Mouse (Mus musculus) right cerebral cortex, postnatal 25 days (tissue): ENCODE results near the gene Tmem115.
A peak's percentile ranks its signal among the peaks of the same experiment; 100 is the strongest.

Source experiments
- DNase-seq: peaks from one replicate; pipeline ENCODE4 v3.0.0; 2022

Gene Tmem115

DNA sequence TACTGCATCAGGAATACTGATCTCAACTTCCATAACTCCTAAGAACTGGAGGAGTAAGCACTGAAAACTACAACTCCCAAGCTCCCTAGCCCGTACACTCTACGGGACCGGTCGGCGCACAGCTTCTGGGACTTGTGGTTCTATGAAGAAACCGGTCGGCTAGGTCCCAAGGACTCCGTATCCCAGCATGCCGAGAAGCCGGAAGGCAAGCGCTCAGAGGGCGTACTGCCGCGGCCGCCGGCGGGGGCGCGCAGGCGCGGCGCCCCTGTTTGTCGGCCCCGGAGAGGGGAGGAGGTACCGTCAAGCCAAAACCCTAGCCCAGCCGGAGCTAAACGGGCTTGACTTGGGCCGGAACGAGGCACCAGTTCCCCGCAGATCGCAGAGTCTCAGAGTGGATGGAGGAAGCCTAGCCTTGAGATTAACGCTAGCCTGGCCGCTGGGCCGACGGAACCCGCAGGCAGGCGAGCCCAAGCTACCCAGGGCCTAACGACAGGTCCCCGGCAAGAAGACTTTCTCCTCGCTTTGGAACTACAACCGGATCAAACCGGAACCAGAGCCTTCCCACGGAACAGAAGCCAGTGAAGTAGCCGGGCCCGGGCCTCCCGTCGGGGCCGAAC is at the start of gene Tmem115:
Gene Tmem115, plus strand, starts transcription at position 155 of the 617 bp plus-strand sequence.
- peak; percentile 94 for DNase-seq

DNA sequence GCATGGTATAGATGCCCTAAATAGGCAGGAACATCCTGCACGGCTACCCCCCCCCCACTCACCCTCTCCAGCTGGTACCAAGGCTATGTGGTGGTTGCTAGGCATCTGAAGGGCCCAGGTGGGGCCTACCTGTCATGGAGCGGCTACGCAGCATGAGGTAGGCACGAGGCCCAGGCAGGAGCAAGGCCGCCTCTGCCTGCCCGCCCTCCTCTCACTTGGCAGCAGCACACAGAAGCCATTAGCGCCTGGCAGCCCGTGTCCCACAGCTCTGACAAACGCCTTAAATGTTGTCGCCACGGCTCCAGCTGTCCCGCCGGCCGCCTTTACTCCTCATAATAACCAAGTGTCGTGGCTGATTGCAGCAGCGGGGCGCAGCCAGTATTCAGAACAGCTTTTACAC is 49.4 kb upstream of the Tmem115 start:
- peak; percentile 51 for DNase-seq

DNA sequence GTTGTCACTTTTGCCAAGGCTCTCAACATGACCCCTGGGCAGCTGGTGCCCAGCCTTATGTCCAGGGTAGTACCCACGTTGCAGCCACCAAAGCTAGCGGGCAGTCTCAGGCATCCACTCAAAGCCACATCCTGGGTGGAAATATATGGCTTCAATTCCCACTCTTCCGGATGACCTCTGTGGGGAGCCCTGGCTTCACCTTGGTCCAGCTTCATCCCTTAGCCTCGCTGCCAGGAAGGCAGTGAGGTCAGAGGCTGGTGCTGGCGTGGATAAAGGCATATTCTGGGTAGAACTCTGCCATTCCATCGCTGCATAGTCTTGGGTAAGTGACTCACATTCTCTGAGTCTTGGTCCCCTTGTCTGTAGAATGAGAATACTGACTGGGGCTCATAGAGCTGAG is 49.0 kb upstream of the Tmem115 start:
- DNase-seq = no peak

DNA sequence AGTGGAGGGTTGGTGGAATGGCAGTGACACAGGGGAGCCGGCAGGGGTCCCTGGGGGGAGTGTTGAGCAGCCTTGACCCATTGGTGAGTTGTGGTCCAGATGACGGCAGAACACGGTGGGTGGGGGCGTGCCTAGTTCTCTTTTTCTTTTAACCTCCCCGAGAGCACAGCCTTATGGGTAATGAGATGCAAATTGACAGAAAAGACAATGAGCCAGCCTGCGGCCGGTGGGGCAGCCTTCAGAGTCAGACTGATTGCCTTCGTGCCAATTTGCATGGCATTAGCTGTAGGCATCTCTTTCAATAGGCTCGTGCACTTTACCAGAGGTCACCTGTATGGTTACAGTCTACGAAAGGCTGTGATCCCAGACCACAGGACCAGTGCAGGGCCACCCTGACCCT is 47.7 kb upstream of the Tmem115 start:
- no peak for DNase-seq

DNA sequence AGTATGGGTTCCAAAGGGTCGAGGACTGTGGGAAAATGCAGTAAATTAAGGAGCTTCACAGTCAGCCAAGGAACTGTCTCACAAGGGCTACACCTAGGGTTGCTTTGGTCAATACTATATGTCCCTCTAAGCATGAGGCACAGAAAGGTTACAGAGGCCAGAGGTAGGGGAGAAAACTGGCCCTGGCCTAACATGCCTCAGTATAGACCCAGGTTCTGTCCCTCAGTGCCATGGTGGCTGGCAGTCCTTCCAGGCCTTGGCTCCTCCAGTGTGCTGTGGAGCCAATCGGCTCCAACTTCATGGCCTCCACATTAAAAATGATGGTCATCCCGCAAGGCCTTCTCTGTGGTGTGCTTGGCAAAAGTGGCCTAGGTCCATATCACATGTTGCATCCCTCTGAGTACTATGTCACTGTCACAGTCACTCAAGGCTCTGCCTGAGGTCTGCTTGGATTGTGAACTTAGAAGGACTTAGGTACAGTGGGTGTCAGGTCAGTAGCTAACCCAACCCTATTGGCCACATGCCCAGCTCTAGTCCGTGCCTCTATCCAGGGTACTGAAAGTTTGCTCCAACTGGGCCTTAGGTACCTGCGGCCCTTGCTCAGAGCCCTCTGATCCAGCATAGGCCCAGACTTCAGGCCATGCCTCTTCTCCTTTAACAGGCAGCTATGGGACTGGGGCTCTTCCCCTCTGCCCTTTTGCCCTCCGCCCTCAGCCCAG is 47.1 kb upstream of the Tmem115 start:
- DNase-seq = no peak

DNA sequence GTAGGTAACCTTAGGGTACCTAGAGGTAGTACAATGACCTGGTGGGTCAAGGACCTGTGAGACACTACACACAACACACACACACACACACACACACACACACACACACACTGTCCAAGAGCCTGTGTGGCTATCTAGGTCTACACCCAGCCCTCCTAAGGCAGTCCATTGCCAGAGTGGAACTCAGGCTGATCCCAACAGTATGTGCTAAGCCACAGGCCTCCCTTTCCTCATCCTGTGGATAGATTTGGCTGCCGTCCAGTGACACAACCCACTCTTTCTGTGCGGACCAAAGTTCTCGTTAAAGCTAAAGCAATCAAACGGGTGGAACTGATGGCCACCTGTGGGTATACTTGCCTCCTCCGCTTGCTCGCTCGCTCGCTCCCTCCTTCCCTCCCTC is 43.6 kb upstream of the Tmem115 start:
- DNase-seq = no peak

DNA sequence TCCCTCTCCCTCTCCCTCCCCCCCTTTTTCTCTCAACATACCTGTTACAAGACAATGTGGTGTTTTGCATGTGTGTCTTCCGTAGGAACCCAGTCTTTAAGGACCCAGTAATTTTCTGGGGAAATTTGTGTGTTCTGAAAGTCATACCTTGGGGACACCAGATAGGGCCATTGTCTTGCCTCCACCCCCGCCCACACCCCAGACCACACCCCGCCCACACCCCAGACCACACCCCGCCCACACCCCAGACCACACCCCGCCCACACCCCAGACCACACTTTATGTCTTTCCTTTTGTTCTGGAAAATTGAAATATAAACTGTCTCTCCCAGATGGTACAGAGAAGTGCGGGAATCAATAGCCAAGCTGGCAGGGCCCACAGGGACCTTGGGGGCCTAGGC is 43.1 kb upstream of the Tmem115 start:
- DNase-seq = no peak

DNA sequence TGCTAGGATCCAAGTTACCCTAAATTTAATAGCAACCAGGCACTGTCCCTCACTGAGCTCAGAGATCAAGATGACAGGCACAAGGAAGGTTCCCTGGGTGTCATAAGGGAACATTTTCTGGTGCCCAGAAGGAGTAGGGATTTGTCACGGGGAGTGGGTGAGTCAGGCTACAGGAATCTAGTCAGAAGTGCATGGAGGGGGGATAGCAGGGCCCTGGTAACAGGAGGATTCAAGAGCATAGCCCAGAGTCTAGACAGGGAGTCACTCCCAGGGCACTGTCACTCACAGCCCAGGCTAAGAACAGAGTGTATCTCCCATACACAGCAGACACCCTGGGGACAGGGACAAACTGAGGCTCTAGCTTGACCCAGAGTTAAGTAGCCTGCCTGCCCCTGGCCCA is 40.2 kb upstream of the Tmem115 start:
- DNase-seq = no peak

DNA sequence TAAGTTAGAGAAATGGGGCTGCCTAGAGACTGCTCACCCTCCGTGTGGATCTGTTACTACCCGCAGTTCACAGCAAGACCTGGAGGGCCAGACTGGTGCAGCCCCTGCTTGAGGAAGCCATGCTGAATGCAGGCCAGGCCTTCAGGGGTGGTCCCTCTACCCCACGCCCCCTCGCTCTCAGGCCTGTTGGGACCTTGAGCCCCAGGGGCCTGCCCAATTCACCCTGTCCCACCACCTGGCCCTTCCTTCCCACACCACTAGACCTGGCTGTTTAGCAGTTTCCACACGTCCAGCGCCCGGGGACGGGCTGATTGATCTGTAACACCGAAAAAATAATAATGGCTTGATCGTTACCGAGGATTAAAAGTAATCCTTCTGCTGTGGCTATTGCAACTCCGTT is 39.5 kb upstream of the Tmem115 start:
- DNase-seq = no peak

DNA sequence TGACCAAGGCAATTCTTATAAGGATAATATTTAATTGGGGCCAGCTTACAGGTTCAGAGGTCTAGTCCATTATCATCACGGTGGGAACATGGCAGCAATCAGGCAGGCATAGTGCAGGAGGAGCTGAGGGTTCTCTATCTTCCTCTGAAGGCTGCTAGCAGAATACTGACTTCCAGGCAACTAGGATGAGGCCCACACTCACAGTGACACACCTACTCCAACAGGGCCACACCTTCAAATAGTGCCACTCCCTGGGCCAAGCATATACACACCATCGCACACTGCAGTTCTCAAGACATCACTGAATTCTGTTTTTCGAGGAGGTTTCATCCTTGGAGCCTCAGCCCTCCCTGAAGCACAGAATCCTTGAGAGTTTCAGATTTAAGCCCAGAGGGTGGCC is 37.4 kb upstream of the Tmem115 start:
- no peak for DNase-seq

DNA sequence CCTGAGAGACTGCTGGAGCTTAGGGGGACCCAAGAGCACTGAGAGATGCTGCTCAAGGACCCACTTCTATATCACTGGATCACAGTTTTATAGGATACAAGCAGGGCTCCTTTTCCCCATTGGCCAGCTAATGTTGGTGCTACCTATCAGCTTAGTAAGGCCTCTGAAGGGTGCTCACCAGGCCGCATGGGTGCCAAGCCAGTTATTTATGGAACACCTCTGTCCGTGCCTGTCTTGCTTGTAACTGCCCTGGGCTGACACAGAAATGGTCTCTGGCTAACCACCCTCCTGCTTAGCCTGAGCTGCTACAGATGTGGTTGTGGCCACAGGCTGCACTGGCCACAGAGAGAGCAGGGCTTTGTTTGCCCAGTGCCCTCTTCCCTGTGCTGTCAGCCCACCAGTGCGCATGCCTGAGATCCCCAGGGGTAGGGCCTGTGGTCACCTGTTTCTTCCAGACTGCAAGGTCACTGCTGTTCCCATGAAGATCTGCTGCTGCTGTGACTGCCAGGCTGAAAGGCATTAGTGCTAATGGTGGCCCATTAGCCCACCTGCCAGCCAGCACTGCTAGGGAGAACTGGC is 32.9 kb upstream of the Tmem115 start:
- no peak for DNase-seq

DNA sequence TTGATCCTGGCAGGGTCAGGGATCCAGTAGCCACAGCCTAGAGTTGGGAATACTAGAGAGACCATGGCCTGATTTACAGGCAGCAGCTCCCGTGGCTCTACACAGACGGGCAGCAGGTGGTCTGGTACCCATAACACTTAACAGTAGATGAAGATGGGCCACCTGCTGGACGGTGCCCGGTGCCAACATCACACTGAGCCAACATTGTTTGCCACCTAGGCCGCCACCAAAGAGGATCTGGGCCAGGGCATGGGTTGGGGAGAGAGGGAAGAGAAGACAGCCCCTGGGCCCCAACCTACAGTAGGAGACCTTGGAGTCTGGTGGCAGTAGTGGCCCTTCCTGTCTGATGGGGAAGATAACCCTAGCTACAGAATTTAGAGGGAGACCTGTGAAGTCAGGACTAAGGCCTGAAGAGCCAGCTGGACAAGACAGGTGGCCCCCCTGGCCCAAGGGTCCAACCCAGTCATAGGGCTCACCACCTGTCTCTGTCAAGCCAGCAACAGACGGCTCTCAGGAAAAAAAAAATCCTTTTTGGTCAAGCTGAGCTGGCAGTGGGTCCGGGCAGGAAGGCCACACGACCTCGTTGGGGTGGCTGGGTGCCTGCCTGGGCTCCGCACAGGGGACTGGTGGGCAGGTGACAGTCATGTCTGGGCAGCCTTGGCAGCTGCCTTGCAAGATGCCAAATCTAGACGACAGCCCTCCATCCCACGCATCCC is 31.5 kb upstream of the Tmem115 start:
- DNase-seq = no peak

DNA sequence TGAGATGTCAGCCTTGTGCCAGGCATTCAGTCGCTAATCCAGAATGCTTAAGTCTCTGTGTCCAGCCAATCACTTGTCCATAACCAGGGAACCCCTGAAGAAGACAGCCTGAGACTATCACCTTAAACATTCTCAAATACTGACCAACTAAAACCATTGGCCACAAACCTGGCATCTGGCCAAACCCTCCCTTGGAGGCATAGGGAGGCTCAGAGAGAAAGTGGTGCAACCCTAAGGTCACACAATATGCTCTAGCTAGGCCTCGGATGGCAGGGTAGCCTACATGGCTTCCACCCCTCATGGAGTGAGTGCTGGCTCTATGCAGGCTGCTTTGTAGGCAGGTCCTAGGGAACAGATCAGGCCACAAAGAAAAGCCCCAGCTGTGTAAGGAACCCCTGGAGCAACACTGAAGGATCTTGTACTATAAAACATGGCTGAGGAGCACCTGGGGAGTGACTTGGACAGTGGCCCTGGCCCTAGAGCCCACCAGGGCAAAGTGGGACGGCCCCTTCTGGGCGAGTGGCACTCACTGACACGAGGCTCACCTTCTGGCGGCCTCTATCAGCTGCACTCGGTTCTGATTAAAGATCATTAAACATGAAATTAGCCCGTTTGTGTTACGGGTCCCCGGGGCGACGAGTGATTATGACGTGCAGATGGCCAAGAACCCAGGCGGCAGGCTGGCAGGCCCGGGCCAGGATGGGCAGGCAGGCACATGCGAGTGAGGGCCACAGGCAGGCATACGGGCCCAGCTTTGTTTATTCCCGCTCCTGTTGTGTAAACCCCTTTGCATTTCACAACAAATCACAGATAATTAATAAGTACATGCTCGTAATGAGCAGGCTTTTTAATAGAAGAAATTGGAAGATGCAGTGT is 28.8 kb upstream of the Tmem115 start:
- DNase-seq = no peak

DNA sequence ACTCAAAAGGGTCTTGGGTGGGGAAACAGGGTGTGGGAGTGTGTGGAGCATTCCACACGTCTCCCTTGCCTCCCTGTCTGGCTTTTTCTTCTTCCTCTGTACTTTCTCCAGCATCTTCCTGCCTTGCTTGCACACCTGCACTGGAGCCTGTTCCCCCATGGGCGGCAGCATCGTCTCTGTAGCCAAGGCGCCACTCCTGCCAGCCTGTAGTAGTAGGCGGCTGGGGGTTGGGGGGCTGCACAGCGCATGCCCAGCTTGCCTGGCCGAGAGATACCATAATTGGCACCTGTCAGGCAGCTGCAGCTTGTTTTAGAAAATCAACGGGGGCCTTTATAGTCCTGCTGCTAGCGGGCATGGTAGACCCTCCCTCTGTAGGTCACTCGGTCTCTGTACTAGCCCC is 25.5 kb upstream of the Tmem115 start:
- DNase-seq = peak; percentile 69

DNA sequence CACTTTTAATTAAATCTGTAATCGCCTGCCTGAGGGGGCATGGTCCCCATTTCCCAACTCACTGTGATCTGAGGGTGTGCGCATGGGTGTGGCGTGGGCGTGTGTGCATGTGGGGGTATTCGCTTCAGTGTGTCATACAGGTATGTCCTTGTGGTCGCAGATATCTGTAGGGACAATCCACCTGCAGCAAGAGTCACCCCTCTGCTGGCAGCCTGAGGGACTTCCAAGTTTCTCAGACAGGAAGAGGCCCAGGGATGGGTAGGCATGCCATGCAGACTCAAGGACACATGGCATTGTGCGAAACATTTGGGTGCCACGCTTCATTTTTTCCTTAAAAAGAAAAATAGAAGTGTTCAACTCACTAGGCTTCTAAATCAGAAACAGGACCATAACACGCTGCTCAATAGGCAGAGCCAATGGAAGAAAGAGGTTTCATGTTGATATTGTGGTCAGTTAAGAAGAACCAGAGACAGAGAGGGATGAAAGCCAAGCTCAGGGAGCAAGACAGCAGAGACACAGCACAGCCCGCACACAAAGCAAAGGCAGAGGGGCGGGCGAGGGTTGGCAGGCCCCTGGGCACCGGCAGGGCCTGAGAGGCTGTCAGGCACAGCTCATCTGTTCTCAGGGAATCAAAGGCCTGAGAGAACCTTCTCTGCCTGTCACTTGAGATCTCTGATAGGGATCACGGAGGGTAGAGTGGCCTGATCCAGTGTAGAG is 23.2 kb upstream of the Tmem115 start:
- DNase-seq = no peak

DNA sequence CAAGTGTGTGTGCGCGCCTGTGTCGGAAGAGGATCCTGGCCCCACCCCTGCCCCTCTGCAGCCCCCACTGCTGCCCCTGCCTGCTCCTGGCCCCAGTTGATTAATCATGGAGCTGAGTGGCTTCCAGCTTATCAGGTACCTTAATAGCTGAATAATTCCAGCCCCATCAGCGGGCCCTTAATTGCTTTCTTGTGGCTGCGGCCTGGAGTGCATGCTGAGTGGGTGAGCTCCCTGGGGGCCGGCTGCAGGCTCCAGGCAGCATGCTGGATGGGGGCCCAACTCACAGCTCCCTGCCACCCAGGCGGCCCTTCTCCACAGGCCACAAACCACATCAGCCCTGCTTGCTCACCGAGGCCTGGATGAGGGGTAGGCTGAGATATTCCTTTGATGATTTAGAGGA is 22.3 kb upstream of the Tmem115 start:
- no peak for DNase-seq

DNA sequence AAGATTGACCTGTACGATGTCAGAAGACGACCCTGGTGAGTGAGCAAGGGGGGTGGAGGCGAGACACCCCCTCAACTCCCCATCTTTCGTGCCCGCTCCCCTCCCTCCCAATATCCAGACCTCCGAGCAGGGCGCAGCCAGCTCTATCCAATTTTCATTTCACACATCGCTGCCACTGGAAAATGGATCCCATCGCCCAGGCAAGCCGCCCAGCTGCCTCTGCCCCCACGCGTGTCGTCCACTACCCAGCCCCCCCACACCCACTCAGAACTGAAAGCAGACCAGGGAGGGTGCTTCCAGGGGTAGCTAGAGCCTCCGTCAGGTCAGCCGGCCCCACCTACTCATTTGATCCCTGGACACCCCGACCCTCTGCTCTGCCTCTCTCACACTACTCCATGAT is 21.4 kb upstream of the Tmem115 start:
- no peak for DNase-seq

DNA sequence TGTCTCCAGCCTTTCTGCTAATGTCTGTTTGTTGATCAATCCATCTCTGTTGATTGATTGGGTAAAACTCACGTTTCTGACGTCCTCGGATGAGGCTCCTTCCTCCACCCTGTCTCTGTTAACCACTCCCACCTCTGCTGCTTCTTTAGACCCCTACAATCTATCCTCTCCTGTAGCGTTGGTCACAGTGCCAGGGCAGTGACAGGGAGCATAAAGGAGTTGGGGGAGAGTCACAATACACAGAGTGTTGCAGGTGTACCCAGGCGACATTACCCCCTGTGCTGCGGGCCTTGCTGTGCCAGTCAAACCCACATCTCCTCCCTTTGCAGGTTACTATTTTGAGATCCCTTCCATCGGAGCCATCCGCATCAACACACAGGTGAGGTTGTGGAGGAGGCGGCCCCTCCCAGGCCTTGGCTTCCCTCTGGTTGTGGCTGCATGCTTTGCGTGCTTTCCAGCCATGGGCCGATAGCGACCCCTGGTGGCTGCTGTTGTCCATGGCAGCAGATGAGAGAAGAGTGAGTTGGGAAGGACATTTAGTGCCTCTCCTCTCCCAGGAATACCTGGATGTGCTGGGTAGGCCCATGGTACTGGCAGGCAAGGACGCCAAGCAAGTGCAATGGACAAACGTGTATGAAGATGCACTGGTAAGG is 19.3 kb upstream of the Tmem115 start:
- DNase-seq = peak; percentile 84

DNA sequence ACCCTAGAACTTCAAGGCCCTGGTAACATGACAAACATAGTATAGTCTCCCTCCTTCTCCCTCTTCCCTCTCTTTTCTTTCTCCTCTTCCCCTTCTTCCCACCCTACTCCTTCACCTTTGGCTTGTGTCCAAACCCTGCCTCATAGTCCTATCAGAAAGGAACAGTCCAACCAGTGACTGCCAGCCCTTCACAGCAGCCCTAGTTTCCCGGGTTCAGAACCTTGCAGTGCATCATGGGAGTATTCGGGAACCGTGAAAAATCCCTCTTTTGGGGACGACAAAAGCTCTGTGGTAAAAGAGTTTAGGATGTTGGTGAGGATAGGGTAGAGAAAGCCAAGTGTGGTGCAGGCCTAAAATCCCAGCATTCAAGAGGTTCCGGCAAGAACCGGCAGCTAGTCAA is 13.4 kb upstream of the Tmem115 start:
- DNase-seq = no peak

DNA sequence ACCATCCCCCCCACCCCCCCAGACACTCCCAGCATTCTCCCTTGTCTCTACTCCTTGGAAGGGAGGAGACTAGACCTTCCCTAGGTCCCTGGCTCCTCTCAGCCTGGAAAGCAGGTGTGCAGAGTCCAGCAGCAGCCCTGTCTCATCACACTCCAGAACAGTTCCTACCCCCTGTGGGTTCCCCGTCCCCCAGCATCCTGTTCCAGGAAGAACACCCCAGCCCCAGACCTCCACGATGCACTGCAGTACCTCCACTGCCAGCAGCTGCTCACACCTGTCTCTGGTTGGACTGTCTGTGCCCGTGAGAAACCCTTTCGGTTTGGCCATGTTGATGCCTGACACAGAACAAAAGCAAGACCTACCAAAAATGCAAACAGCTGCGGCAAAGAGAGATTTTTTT is 12.6 kb upstream of the Tmem115 start:
- DNase-seq = no peak

DNA sequence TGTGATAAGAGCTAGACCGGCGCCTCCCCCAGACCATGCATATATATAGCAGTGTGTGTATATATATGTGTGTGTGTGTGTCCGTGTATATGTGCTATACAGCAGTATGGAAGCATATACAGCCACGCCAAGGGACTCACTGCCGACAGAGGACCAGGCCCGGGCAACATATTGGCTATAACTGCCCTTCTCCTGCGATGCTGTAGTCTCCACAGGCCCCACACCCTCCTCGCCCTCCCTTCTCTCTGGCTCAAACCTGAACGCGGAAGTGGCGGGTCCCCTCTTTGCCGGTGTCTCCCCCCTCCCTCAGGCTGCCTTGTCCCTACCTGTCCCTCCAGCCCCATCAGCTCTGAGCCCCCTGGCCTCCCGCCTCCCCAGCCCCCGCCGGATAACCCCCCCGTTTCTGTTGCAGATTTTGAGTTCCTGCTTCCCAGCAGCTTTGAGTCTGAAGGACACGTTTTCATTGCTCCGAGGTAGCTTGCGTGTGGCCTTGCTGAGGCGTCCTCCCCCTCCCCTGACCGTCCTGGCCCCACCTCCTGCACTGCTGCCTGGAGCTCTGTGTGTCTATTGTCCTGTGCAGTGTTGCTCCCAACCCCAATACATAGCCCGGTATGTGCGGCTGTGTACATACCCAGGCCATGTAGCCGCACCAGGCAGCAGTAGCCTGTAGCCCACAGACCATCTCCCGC is 11.9 kb upstream of the Tmem115 start:
- no peak for DNase-seq
